Mouse (Mus musculus) heart, postnatal 0 days (tissue): Measurements from ENCODE around the gene Zer1.

Experiments
- CTCF ChIP-seq: IDR thresholded peaks from 2 replicates; pipeline ENCODE4 v1.5.1; 2016; ENCODE audit warnings: antibody characterized with exemption, control low read depth, low read depth
- EP300 ChIP-seq: IDR thresholded peaks from 2 replicates; pipeline ENCODE4 v1.6.1; 2016; ENCODE audit warnings: antibody characterized with exemption, low read depth

GRCm38 (mm10) chr2:30133613-30134377, 9.4 kb upstream of the Zer1 start, which contains the start of gene Tbc1d13:
- TF ChIP-seq CTCF: no peak
- TF ChIP-seq EP300: no peak; the same call in none of the 2 replicates
